Mouse (Mus musculus) intestine, embryonic 14.5 days (tissue): Measurements from ENCODE around the gene Zcchc4. TPM values are rescaled to one million over a fixed set of nuclear protein-coding genes. Genes with fewer than 3 reads are reported as not detected.

Source experiments
- ATAC-seq: fragments of 200-750 bp; cut with Nextera tagmentation; replicated peaks from 2 replicates; pipeline ENCODE4 v1.8.0; 2017; ENCODE audit warnings: low read depth, moderate number of reproducible peaks, moderate TSS enrichment, moderate library complexity; ENCODE audit not compliant: low FRiP score, low TSS enrichment
- DNase-seq: peaks from one replicate; pipeline ENCODE4 v3.0.0-alpha.2; 2018; ENCODE audit warnings: low spot score
- H3K27ac ChIP-seq: fragments of 300-500 bp; sonication (generic); 2 replicates; pipeline ENCODE4 v1.5.1; 2014; ENCODE audit warnings: low read depth, mild to moderate bottlenecking, control low read depth
- H3K27me3 ChIP-seq: fragments of 300-500 bp; sonication (generic); replicated peaks from 2 replicates; pipeline ENCODE4 v1.6.1; 2014; ENCODE audit warnings: low read length, control low read depth; ENCODE audit not compliant: control insufficient read depth, insufficient read depth
- H3K36me3 ChIP-seq: fragments of 300-500 bp; sonication (generic); 2 replicates; pipeline ENCODE4 v1.6.1; 2014; ENCODE audit warnings: low read length, control low read depth; ENCODE audit not compliant: control insufficient read depth, insufficient read depth
- H3K4me1 ChIP-seq: fragments of 300-500 bp; sonication (generic); replicated peaks from 2 replicates; pipeline ENCODE4 v1.6.1; 2014; ENCODE audit warnings: low read length, control low read depth, mixed read lengths; ENCODE audit not compliant: control insufficient read depth, insufficient read depth
- H3K4me2 ChIP-seq: fragments of 300-500 bp; sonication (generic); 2 replicates; pipeline ENCODE4 v1.6.1; 2014; ENCODE audit warnings: low read length
- H3K4me3 ChIP-seq: fragments of 300-500 bp; sonication (generic); 2 replicates; pipeline ENCODE4 v1.5.1; 2014; ENCODE audit warnings: low read depth, low read length, control low read depth, mixed read lengths
- H3K9ac ChIP-seq: fragments of 300-500 bp; sonication (generic); 2 replicates; pipeline ENCODE4 v1.6.1; 2014; ENCODE audit warnings: mild to moderate bottlenecking, low read length
- H3K9me3 ChIP-seq: fragments of 300-500 bp; sonication (generic); 2 replicates; pipeline ENCODE4 v1.6.1; 2016; ENCODE audit warnings: low read length, control low read depth; ENCODE audit not compliant: control insufficient read depth
- WGBS: fragments of 180-500 bp; shearing (Covaris S2); extraction: QIAGEN DNeasy Blood & Tissue Kit; methylation state at CpG from one replicate; pipeline ENCODE4 v1.1.7; 2014; 5-methylcytosine and 5-hydroxymethylcytosine counted together
- polyA plus RNA-seq: library from polyadenylated mRNA; unstranded; fragments of >200 nt; fragmentation: Nextera tagmentation; extraction: Ambion mirVana; gene quantifications from 2 replicates; pipeline ENCODE4 v1.2.1, GENCODE M21; 2014

The Zcchc4 gene
- polyA plus RNA-seq, 1 experiment from 2014 or later, result 13.6 TPM

DNA sequence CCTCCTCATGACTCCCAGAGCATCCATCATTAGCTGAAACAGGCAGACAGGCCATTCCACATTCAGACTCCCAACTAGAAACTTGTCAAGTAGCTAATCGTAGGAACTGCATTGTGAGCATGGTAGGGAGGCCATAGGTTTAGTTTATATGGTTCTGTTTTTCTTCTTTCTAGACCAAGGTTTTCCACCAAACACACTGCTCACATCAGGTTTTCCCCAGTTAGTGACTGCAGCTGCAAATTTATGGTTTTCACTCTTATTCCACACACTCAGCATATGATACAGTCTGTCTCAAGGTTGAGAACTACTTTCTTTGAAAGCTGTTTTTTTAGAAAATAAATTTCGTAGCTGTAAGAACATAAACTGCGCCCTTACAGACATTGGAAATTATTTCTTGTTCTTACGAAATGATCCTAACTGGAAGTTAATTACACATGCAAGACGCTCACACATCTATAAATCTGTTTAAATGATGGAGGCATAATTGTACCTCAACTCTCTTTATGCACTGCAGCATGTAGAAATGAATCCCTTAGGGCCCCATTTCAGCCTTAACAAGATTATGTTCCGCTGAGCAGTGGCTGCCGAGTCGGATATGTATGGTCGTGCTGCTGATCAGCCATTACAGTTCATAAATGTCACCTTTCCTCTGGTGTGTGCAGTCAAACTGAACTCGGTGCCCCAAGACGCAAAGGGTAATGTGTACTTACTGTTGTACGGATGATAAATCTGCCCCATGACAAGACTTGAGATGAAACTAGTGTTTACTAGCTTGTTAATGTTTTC is 93.9 kb downstream of the Zcchc4 start:
- H3K4me1 ChIP-seq, result no peaks in the 10 kb centered on the region; the same call in 1 of the 2 replicates
- H3K4me2 ChIP-seq, result no peak overlapping the region
- no peak for ATAC-seq
- 85% methylated on average over 12 of the region's 12 CpGs for WGBS
- H3K4me3 ChIP-seq, result no peak overlapping the region
- peaks cover 47% of the 10 kb centered on the region for H3K36me3 ChIP-seq
- no peaks in the 10 kb centered on the region for H3K9me3 ChIP-seq
- DNase-seq, result peak; percentile 34
- no peak overlapping the region for H3K27ac ChIP-seq
- no peaks in the 10 kb centered on the region for H3K27me3 ChIP-seq
- no peak overlapping the region for H3K9ac ChIP-seq

DNA sequence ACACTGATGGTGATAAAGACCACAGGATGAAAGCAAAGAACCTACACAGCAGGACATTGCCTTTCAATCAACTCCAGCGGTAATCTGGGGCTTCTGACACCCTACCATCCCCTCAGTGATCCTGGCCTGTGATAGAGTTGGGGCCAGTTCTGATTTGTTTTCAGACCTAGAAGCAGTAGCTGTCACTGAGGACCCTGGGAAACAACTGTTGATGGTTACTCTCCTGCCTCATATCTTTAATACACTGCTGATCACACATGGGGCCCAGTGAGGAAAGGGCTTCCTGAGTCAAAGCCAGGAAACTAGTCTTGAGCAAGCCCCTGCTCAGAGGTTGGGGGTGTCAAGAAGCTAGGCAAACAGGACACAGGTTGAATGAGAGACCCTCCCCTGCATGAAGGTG is 96.3 kb downstream of the Zcchc4 start:
- WGBS, result 17% methylated on average over 1 of the region's 1 CpGs
- Histone ChIP-seq H3K4me1 (no peaks in the 10 kb centered on the region), H3K9ac (no peak overlapping the region), H3K36me3 (peaks cover 27% of the 10 kb centered on the region), H3K9me3 (no peaks in the 10 kb centered on the region), H3K27me3 (no peaks in the 10 kb centered on the region), H3K4me2 (no peak overlapping the region), H3K4me3 (no peak overlapping the region), H3K27ac (no peak overlapping the region)
- ATAC-seq (no peak), DNase-seq (no peak)

DNA sequence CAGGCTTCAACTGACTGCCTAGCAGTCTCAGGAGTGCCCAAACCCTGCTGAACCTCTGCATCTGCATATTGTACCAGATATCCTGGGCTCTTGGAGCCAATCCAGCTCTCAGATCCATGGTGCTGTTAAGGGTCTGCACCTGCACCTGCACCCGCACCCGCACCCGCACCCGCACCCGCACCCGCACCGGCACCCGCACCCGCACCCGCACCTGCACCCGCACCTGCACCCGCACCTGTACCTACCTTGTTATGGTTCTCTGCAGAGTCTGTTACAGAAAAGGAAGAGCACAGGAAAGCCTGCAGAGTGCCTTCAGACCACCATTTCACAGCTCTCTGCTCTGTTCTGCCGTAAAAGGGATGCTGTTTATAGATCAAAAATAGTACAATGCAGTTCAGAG is 96.8 kb downstream of the Zcchc4 start:
- H3K27ac ChIP-seq, result no peak overlapping the region
- H3K9ac ChIP-seq, result no peak overlapping the region
- no peaks in the 10 kb centered on the region for H3K9me3 ChIP-seq
- ATAC-seq (no peak), DNase-seq (peak; percentile 29)
- no peak overlapping the region for H3K4me3 ChIP-seq
- 93% methylated on average over 13 of the region's 13 CpGs for WGBS
- peaks cover 21% of the 10 kb centered on the region for H3K36me3 ChIP-seq
- no peaks in the 10 kb centered on the region for H3K27me3 ChIP-seq
- H3K4me1 ChIP-seq, result no peaks in the 10 kb centered on the region
- no peak overlapping the region for H3K4me2 ChIP-seq

Other genes with a start within 250 kb of the Zcchc4 start
- 8.9 and 10.5 TPM in 2 replicates for gene Lgi2, start 208.9 kb upstream of the Zcchc4 start, polyA plus RNA-seq
- 10.9 and 11.3 TPM in 2 replicates for gene Sepsecs, start 105.7 kb upstream of the Zcchc4 start, polyA plus RNA-seq
- 18.8 and 21.5 TPM in 2 replicates for gene Pi4k2b, start 33.8 kb upstream of the Zcchc4 start, polyA plus RNA-seq
- gene Anapc4, start 58.6 kb downstream of the Zcchc4 start, polyA plus RNA-seq, result 92.1 and 102 TPM in 2 replicates